Mouse (Mus musculus) bone marrow, adult 2 months (tissue): ENCODE measurements around the gene Mmp19.

ENCODE experiments used
- CTCF ChIP-seq: fragments of 200-500 bp; IDR thresholded peaks from 2 replicates; pipeline ENCODE4 v1.5.1; 2011; ENCODE audit warnings: low read length, control low read depth; ENCODE audit not compliant: control insufficient read depth, insufficient read depth
- POLR2A ChIP-seq: fragments of 200-500 bp; IDR thresholded peaks from 2 replicates; pipeline ENCODE4 v1.6.1; 2011; ENCODE audit warnings: low read depth, mild to moderate bottlenecking, control low read depth, low read length, borderline replicate concordance; ENCODE audit not compliant: control insufficient read depth

- TF ChIP-seq POLR2A (no peak), CTCF (no peak)
Measured at GRCm38 (mm10) chr10:128793258-128793657, 2.5 kb downstream of the Mmp19 start.
